Mouse (Mus musculus): ENCODE measurements around the gene Sgsh. TPM values are rescaled to one million over a fixed set of nuclear protein-coding genes. Genes with fewer than 3 reads are reported as not detected.

Sgsh gene
- polyA plus RNA-seq, 1 experiment, result 8.2 TPM

- no peak for DNase-seq (ENCODE audit: low spot score)
Measured at GRCm38 (mm10) chr11:119306762-119307657, 48.3 kb downstream of the Sgsh start.

- no peak for DNase-seq (ENCODE audit: low spot score)
Measured at GRCm38 (mm10) chr11:119304904-119305712, 50.2 kb downstream of the Sgsh start.

- DNase-seq (ENCODE audit: low spot score), result no peak
Measured at GRCm38 (mm10) chr11:119300986-119301385, 54.4 kb downstream of the Sgsh start.

- DNase-seq (ENCODE audit: low spot score), result no peak
Measured at GRCm38 (mm10) chr11:119300246-119300935, 54.9 kb downstream of the Sgsh start.

GRCm38 (mm10) chr11:119299391-119300245 lies 55.7 kb downstream of the Sgsh start, which contains the start of gene Eif4a3:
Gene Eif4a3, minus strand, starts transcription at chr11:119300089.
- peak; percentile 98 for DNase-seq (ENCODE audit: low spot score)

GRCm38 (mm10) chr11:119298917-119299316 lies 56.4 kb downstream of the Sgsh start:
- no peak for DNase-seq (ENCODE audit: low spot score)

- no peak for DNase-seq (ENCODE audit: low spot score)
Measured at GRCm38 (mm10) chr11:119297996-119298395, 57.3 kb downstream of the Sgsh start.

Other genes starting within 250 kb of the Sgsh start
- 15.8 and 20.8 TPM in 2 replicates for gene Tbc1d16, start 127.0 kb downstream of the Sgsh start, polyA plus RNA-seq (2012; rRNA removed)
- 0.66 and 0.77 TPM in 2 replicates for gene Ccdc40, start 127.0 kb downstream of the Sgsh start, polyA plus RNA-seq (2012; rRNA removed)
- gene Gaa, start 87.6 kb downstream of the Sgsh start, polyA plus RNA-seq (2012; rRNA removed), result 95.0 and 113 TPM in 2 replicates
- 106 and 121 TPM in 2 replicates for gene Eif4a3, start 55.4 kb downstream of the Sgsh start, polyA plus RNA-seq (2012; rRNA removed)
- gene Card14, start 47.8 kb downstream of the Sgsh start, polyA plus RNA-seq (2012; rRNA removed), result 4.7 and 5.0 TPM in 2 replicates
- gene Slc26a11, start within 50 bp of the Sgsh start, polyA plus RNA-seq (2012; rRNA removed), result 10.0 and 11.7 TPM in 2 replicates
- gene Rnf213, start 37.6 kb upstream of the Sgsh start, polyA plus RNA-seq (2012; rRNA removed), result 42.4 and 42.5 TPM in 2 replicates
- gene Endov, start 135.8 kb upstream of the Sgsh start, polyA plus RNA-seq (2012; rRNA removed), result 15.7 and 17.7 TPM in 2 replicates
- gene Nptx1, start 192.2 kb upstream of the Sgsh start, polyA plus RNA-seq (2012; rRNA removed), result 1.8 and 2.3 TPM in 2 replicates
- 14.1 and 18.6 TPM in 2 replicates for gene Rptor, start 247.4 kb upstream of the Sgsh start, polyA plus RNA-seq (2012; rRNA removed)